Mouse (Mus musculus): ENCODE measurements around the gene Adgrg7. TPM values are rescaled to one million over a fixed set of nuclear protein-coding genes. Genes with fewer than 3 reads are reported as not detected.

Gene Adgrg7
- polyA plus RNA-seq, 1 experiment from 2014 or later = not detected

DNA sequence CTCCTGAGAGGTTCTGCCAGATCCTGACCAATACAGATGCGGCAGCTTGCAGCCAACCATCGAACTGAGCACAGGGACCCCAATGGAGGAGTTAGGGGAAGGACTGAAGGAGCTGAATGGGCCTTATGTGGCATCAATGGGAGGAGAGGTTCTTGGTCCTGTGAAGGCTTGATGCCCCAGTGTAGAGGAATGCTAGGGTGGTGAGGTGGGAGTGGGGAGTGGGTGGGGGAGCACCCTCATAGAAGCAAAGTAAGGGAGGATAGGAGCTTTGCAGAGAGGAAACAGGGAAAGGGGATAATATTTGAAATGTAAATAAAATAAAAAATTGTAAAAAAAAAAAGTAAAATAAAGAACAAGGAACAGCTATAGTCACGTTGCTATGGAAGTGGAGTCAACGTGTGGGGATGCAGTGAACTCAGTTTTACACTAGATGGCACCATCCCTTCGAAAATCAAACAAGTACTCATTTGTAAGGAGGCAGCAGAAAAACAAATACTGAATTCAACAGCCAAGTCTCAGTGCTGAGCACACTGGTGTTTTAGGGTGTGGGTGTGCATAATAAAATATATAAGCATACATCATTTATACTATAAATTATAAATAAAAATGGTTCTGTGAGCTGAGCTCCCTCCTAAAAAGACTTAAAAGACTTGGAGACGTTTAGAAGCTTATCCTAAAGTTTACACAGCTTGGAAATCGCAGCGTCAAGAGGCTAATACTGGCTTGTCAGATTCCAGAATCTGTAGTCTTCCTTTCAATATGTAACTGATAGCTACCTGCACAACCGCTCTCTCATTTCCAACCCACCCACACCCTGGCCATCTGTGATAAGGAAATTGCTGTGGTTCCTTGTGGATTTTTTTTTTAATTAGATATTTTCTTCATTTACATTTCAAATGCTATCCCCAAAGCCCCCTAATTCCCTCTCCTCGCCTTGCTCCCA, 24.2 kb downstream of the Adgrg7 start:
- 45% methylated on average over 10 of the region's 10 CpGs for WGBS
- peak; percentile 84 for ATAC-seq (ENCODE audit: low FRiP score, low read depth)
- H3K27me3 ChIP-seq = no peaks in the 10 kb centered on the region
- H3K4me2 ChIP-seq (replicated peaks) = no peak overlapping the region
- H3K27ac ChIP-seq (replicated peaks) = no peak overlapping the region
- no peak overlapping the region for H3K4me3 ChIP-seq
- no peak overlapping the region for H3K9ac ChIP-seq (replicated peaks)
- no peaks in the 10 kb centered on the region for H3K4me1 ChIP-seq
- H3K9me3 ChIP-seq = no peaks in the 10 kb centered on the region
- H3K36me3 ChIP-seq = no peaks in the 10 kb centered on the region

DNA sequence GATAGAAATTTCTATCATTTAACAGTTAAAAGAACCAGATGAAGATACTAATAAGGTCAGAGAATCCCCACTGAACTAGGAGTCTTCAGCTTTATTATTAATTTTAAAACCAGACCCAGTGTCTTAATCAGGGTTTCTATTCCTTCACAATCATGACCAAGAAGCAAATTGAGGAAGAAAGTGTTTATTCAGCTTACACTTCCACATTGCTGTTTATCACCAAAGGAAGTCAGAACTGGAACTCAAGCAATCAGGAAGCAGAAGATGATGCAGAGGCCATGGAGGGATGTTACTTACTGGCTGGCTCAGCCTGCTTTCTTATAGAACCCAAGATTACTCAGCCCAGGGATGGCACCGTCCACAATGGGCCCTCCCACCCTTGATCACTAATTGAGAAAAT, 66.6 kb downstream of the Adgrg7 start:
- 21% methylated on average over 1 of the region's 1 CpGs for WGBS
- Histone ChIP-seq H3K27ac (replicated peaks) (no peak overlapping the region), H3K36me3 (no peaks in the 10 kb centered on the region), H3K9me3 (no peaks in the 10 kb centered on the region), H3K4me3 (no peak overlapping the region), H3K4me1 (no peaks in the 10 kb centered on the region), H3K4me2 (replicated peaks) (no peak overlapping the region), H3K27me3 (no peaks in the 10 kb centered on the region), H3K9ac (replicated peaks) (no peak overlapping the region)
- ATAC-seq (ENCODE audit: low FRiP score, low read depth) = no peak

DNA sequence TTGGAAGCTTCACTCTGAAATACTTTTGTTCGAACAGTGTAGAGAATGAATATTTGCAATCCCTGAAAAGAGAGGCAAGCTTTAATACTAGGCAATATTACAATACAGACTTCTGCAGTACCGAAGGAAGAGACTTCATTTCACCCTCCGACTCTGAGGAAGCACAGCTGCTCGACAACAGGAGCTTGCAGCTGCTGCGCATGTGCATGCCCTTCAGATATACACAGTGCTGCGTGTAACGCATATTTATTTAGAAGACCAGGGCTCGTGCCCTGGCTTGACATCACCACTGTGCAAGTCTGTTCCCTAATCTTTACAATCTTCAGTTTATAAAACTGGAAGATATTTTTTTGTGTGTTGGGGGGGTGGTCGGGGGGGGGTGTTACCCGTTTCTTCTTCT, 70.7 kb downstream of the Adgrg7 start:
- no peak overlapping the region for H3K4me2 ChIP-seq (replicated peaks)
- no peak overlapping the region for H3K27ac ChIP-seq (replicated peaks)
- ATAC-seq (ENCODE audit: low FRiP score, low read depth) = no peak
- H3K36me3 ChIP-seq = no peaks in the 10 kb centered on the region
- no peak overlapping the region for H3K4me3 ChIP-seq
- no peaks in the 10 kb centered on the region for H3K9me3 ChIP-seq
- no peaks in the 10 kb centered on the region for H3K27me3 ChIP-seq
- 85% methylated on average over 10 of the region's 10 CpGs for WGBS
- no peak overlapping the region for H3K9ac ChIP-seq (replicated peaks)
- no peaks in the 10 kb centered on the region for H3K4me1 ChIP-seq

- Histone ChIP-seq H3K27ac (replicated peaks) (no peak overlapping the region), H3K4me1 (0 out of 2 replicates have a peak, but pooled peaks cover 2% of the 10 kb centered on the region), H3K9ac (replicated peaks) (no peak overlapping the region), H3K27me3 (no peaks in the 10 kb centered on the region), H3K4me2 (replicated peaks) (no peak overlapping the region), H3K4me3 (no peak overlapping the region), H3K36me3 (no peaks in the 10 kb centered on the region), H3K9me3 (no peaks in the 10 kb centered on the region)
- 78% methylated on average over 4 of the region's 4 CpGs for WGBS
- ATAC-seq (ENCODE audit: low FRiP score, low read depth) = no peak
Measured at GRCm38 (mm10) chr16:56722357-56722756, 73.3 kb downstream of the Adgrg7 start.

DNA sequence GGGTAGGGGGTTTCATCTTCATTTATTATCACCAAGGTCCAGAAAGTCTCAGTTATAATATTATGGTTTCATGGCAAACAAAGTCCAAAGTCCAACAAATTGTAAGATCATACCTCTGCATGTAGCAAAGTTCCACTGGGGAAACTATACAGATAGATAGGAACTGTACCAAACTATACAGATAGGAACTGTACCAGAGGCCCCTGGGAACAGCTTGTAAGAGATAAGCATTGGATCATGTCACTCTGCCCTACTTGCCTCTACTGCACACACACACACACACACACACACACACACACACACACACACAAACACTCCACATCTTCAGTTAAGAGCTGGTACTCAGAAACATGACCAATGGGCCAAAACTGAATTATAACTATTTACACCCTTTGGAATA, 76.6 kb downstream of the Adgrg7 start:
- ATAC-seq (ENCODE audit: low FRiP score, low read depth) = no peak
- Histone ChIP-seq H3K9me3 (no peaks in the 10 kb centered on the region), H3K27me3 (no peaks in the 10 kb centered on the region), H3K4me2 (replicated peaks) (no peak overlapping the region), H3K9ac (replicated peaks) (no peak overlapping the region), H3K4me1 (peaks cover 14% of the 10 kb centered on the region), H3K27ac (replicated peaks) (no peak overlapping the region), H3K36me3 (no peaks in the 10 kb centered on the region), H3K4me3 (no peak overlapping the region)

DNA sequence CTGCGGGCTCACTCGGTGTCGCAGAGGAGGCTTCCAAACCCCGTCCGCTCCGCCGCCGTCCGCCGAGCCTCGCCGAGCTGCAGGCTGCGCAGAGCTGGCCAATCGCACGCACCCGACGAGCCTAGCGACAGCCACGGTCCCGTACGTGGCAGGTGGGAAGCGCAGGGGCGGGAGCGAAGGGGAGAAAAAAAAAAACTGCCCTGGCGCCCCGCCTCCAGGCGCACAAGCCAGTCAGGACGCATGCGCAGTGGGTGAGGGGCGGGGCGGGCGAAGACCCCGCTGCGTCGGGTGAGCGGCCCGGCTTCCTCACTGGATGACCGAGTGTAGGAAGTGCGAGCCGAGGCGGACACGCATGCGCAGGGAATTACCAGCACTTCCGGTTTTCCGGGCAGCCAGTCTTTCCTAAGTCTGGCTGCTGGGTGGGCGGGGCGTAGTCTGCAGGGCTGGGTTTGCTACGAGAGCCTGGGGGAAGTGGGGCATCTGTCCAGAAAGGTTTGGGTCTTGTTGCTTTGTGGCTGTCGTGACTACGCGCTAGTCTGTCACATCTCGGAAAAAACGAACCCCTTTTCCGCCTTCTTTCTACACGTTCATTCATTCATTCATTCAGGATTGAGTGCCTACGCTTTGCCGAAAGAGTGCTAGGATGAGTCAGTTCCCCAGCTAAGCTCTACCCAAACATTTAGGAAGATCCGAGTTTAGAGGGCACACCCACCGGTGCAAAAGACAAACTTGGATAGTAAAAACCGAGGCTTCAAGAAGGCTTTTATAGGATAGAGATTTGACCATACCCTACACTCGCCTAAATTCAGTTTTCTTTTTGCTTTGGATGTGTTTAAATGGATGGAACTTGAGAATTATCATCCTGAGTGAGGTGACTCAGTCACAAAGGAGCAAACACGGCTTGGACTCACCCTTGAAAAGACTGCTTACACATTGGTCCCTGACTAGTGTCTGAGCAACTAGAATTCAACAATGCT, 78.1 kb downstream of the Adgrg7 start, which contains the start of gene Tfg:
Gene Tfg (minus strand): TSS at position 227 of the 977 bp plus-strand sequence.
- Histone ChIP-seq H3K27me3 (no peaks in the 10 kb centered on the region), H3K4me3 (peak within 1 kb of the TSS; percentile 82), H3K9me3 (no peaks in the 10 kb centered on the region), H3K4me1 (peaks cover 14% of the 10 kb centered on the region), H3K4me2 (replicated peaks) (peak within 1 kb of the TSS; percentile 65), H3K9ac (replicated peaks) (peak within 1 kb of the TSS; percentile 88), H3K36me3 (peaks cover 2% of the 10 kb centered on the region; the same call in 1 of the 2 replicates), H3K27ac (replicated peaks) (peak within 1 kb of the TSS; percentile 99)
- WGBS = under 1% methylated on average over 62 of the region's 62 CpGs
- peak; percentile 97 for ATAC-seq (ENCODE audit: low FRiP score, low read depth)

DNA sequence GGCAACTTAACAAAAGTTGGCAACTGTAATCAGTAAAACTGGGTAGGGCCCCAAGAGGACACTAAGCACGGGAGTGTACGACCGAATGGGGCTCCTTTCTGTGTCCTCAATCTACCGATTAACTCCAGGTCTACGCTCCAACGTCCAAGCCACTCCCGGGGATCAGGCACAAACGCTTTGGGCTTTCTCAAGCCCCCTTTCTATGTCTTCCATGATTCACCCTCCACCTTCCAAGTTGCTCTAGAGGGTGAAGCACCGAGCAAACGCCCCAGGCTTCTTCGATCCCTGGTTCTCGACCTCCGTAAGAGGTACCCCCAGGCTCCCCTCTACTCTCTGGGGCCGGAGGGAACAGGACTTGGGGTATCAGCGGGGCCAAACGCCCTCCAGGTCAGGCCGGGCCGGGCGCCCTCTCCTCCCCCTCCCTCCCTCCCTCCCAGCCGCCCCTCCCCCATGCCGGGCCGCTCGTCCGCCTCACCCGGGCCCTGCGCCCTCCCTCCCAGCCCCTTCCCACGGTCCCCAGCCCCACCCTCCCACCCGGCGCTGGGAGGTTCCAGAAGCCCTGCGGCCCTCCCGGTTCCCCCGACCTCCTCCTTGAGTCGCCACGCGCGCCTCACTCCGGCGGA, 79.0 kb downstream of the Adgrg7 start:
- Histone ChIP-seq H3K36me3 (peaks cover 10% of the 10 kb centered on the region), H3K27ac (replicated peaks) (peak overlapping the region; percentile 99), H3K4me2 (replicated peaks) (peak overlapping the region; percentile 65), H3K4me3 (peak overlapping the region; percentile 82), H3K9me3 (no peaks in the 10 kb centered on the region), H3K9ac (replicated peaks) (peak overlapping the region; percentile 88), H3K4me1 (peaks cover 14% of the 10 kb centered on the region), H3K27me3 (no peaks in the 10 kb centered on the region)
- WGBS = under 1% methylated on average over 36 of the region's 38 CpGs
- ATAC-seq (ENCODE audit: low FRiP score, low read depth) = peak; percentile 78

DNA sequence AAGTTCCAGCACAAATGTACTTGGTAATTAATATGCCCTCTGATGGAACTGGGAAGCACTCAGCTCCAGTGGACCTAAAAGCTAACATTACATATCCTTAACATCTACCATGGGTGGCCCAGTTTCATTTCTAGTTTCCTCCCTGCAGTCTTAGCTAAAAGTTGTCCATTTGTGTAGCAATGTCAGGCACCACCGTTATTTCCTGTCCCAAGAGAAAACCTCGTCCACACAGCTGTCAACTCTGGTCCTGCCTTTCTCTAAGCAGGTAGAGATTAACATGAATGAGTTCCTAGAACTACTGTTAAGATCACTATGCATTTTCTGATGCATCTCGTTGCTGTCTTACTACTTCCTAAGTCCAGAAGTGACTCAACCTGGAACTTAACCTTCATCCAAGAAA, 80.0 kb downstream of the Adgrg7 start:
- H3K4me3 ChIP-seq = peak overlapping the region; percentile 82
- 0 out of 2 replicates have a peak overlapping the region, but pooled peaks have one; percentile 88 for H3K9ac ChIP-seq (replicated peaks)
- no peak for ATAC-seq (ENCODE audit: low FRiP score, low read depth)

DNA sequence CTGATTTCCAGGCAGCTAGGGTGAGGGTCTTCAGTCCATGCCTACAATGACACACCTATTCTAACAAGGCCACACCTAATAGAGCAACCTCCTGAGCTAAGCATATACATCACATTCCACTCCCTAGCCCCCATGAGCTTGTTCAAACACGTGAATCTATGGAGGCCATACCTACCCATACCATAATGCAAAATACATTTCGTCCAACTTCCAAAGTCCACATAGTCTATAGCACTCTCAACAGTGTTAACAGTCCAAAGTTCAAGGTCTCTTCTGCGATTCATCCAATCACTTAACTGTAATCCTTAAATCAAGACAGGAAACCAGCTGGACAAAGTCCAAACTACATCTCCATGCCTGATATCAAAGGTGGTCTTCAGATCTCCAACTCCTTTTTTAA, 85.6 kb downstream of the Adgrg7 start:
- ATAC-seq (ENCODE audit: low FRiP score, low read depth) = no peak
- WGBS = 98% methylated on average over 3 of the region's 3 CpGs

More for the DNA sequence above, 80.0 kb downstream of the Adgrg7 start:
- Histone ChIP-seq H3K27ac (replicated peaks) (no peak overlapping the region), H3K9me3 (no peaks in the 10 kb centered on the region), H3K27me3 (no peaks in the 10 kb centered on the region), H3K36me3 (peaks cover 21% of the 10 kb centered on the region), H3K4me1 (peaks cover 14% of the 10 kb centered on the region), H3K4me2 (replicated peaks) (peak overlapping the region; percentile 65)
- 84% methylated on average over 3 of the region's 3 CpGs for WGBS

GRCm38 (mm10) chr16:56705731-56706130, 89.9 kb downstream of the Adgrg7 start:
- Histone ChIP-seq H3K4me1 (no peaks in the 10 kb centered on the region), H3K27ac (replicated peaks) (no peak overlapping the region), H3K9ac (replicated peaks) (no peak overlapping the region), H3K4me3 (no peak overlapping the region), H3K9me3 (no peaks in the 10 kb centered on the region), H3K36me3 (peaks cover 59% of the 10 kb centered on the region), H3K4me2 (replicated peaks) (no peak overlapping the region), H3K27me3 (no peaks in the 10 kb centered on the region)
- no peak for ATAC-seq (ENCODE audit: low FRiP score, low read depth)
- WGBS = 83% methylated on average over 3 of the region's 3 CpGs

More for the DNA sequence above, 85.6 kb downstream of the Adgrg7 start:
- no peaks in the 10 kb centered on the region for H3K9me3 ChIP-seq
- H3K4me2 ChIP-seq (replicated peaks) = no peak overlapping the region
- peaks cover 59% of the 10 kb centered on the region for H3K36me3 ChIP-seq
- H3K27ac ChIP-seq (replicated peaks) = no peak overlapping the region
- H3K4me3 ChIP-seq = no peak overlapping the region
- H3K9ac ChIP-seq (replicated peaks) = no peak overlapping the region
- no peaks in the 10 kb centered on the region for H3K27me3 ChIP-seq
- no peaks in the 10 kb centered on the region for H3K4me1 ChIP-seq

DNA sequence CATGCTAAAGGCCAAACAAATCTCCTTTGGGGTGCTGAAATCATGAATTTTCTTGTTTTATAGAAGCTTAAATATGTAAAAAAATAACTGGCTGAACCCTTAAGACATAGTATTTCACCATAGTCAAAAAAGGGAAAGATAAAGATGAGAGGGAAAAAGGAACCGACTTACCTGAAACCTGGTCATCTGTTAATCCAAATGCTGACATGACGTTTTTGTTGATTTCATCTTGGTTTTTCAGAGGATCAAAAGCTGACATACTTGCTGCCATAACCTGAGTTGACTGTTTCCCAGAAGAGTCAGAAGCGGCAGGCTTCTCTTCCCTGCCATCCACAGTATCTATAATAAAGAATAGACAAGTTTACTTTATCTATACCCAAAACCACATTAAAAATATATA, 94.8 kb downstream of the Adgrg7 start:
- no peak overlapping the region for H3K27ac ChIP-seq (replicated peaks)
- no peaks in the 10 kb centered on the region for H3K9me3 ChIP-seq
- H3K9ac ChIP-seq (replicated peaks) = no peak overlapping the region
- no peak overlapping the region for H3K4me3 ChIP-seq
- H3K27me3 ChIP-seq = no peaks in the 10 kb centered on the region
- H3K4me1 ChIP-seq = no peaks in the 10 kb centered on the region
- no peak overlapping the region for H3K4me2 ChIP-seq (replicated peaks)
- no peak for ATAC-seq (ENCODE audit: low FRiP score, low read depth)
- 94% methylated on average over 3 of the region's 3 CpGs for WGBS
- H3K36me3 ChIP-seq = peaks cover 32% of the 10 kb centered on the region

Data from midbrain, embryonic 12.5 days (tissue).